Mouse (Mus musculus) layer of hippocampus, adult 9-10 months (tissue): ENCODE data around the gene Cox10.
A peak's percentile ranks its signal among the peaks of the same experiment; 100 is the strongest.

ENCODE experiments used
- DNase-seq: peaks from one replicate; pipeline ENCODE4 v3.0.0; 2022; ENCODE audit warnings: low spot score

The Cox10 gene

GRCm38 (mm10) chr11:63999431-63999830, 79.8 kb downstream of the Cox10 start:
- DNase-seq = no peak

- no peak for DNase-seq
Observed at GRCm38 (mm10) chr11:63991958-63992357, 87.3 kb downstream of the Cox10 start.

DNA sequence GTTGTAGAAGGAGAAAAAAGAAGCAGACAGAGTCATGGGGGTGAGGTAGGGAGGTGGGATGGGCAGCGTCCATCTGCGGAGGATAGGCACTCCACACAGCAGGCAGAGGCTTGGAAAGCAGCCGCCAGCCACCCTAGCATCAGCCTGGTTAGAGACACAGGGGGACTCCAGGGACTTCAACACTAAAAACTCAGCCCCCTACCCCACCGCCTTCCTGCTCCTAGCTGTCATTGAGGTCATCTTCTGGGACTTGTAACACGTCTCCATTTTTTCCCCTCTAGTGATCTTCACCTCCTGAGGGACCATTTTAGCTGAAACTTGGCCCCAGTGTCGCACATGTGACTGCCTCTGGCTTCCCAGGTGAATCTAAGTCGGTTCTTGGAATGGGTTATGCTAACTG, 88.5 kb downstream of the Cox10 start:
- DNase-seq = no peak

GRCm38 (mm10) chr11:63990311-63990710, 89.0 kb downstream of the Cox10 start:
- DNase-seq = no peak

- DNase-seq = peak; percentile 25
Observed at GRCm38 (mm10) chr11:63988991-63989860, 90.0 kb downstream of the Cox10 start.

DNA sequence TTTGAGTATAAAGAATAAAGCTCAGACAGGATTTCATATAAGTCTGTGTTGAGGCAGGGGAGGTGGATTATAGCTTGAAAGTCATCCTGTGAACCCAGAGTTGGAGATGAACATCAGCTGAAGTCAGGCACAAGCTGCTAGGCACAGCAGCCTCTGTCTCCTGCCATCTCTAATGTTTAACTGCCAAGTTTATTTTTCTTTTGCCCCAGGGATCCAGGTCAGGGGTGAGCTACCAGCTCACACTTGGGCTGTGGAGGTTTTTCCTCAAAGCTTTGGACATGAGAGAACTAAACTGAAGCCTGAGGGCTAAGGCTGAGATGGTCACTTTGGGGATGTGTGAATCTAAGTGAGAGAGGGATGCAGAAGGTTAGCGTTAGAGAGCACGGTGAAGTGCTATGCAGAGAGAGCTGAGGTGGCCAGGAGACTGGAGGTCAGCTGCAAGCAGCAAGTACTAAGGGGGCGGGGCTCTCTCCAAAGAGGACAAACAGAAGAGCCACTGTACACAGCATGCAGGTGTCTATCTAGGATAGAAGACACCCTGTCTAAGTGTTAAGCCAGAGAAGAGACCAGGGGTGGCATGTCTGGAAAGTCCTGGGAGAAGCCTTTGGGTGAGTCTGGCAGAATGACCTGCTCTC, 91.1 kb downstream of the Cox10 start:
- DNase-seq = no peak

DNA sequence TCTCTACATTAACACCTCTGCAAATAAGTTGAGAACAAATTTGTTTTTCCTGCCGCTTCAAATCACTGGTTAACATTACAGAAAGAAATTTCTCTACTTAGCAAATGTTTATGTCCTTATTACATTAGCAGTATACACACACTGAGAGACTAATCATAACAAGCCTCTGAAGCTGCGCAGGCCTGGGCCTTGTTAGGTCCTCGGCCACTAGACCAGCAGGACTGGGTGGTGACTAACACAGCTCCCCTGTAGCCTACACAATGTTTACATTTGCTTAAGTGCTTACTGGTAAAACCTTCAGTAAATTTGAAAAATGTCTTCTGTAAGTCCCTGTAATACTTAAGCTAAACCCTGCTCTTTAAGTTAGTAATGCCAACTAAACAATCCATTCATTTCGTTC, 92.6 kb downstream of the Cox10 start:
- no peak for DNase-seq

DNA sequence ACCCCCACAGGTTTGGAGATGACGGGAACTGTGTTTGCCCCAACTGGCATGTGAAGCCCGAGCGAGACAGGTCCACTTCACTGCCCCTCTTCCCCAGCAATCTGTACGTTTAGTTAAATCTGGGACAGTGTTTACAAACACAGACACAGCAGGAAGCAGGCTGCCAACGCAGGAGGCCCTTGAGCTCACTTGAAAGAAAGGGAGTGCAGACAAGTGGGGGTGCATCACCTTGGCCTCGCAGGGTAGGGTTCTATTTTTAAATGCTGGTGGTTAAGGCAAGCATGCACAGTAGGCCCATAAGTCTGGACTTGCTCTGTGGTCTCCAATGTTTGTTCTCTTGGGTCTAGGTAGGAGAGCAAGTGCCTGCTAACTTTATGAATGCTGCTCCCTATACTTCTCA, 93.8 kb downstream of the Cox10 start:
- no peak for DNase-seq

- DNase-seq = no peak
Observed at GRCm38 (mm10) chr11:63984622-63985168, 94.6 kb downstream of the Cox10 start.

GRCm38 (mm10) chr11:63977741-63978140, 101.5 kb downstream of the Cox10 start:
- DNase-seq = no peak

- no peak for DNase-seq
Observed at GRCm38 (mm10) chr11:63976775-63977174, 102.5 kb downstream of the Cox10 start.

DNA sequence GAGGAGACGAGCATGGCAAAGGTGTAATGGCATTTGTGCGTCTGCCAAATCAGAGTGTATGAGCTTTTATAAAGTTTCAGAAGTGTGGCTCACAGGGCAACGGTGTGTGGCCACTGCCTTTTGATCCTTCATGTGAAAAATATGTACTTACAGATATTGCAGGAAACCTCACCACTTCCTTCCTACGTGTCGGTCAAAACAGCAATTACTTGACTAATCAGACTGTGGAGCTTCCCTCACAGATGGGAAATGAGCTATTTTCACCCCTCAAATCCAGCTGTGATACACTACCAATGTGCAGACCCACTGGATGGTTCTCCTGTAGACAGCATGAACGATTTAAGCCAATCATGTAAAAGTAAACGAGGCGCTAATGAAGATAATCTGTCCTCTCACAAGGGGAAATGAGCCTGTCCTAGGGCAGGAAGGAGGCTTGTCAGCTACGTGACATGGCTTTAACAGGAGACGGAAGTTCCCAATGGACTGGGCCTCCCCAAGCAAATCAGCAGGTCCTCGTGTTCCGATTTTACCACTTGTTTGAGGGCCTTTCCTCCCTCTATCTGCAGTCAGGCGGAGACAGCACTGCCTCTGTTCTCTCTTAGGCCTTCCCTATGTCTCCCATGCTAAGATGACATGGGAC, 103.9 kb downstream of the Cox10 start:
- no peak for DNase-seq

DNA sequence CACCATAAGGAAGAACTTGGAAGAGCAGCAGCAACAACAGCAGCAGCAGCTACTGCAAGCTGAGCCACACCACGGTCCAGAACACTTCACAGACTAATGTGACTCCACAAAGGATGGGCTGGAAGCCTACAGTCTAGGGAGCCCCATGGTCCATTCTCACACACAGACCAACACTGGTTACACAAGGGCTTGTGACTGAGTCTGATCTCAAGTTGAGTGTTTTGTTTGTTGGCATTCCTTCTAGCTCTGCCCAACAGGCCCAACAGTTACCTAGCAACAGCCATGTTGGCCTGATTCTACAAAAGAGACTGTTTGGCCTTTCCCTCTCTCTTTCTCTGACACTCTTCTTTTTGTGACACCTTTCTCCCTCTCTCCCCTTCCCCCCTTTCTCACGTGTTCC, 105.3 kb downstream of the Cox10 start:
- DNase-seq = no peak

- no peak for DNase-seq
Observed at GRCm38 (mm10) chr11:63971462-63971861, 107.8 kb downstream of the Cox10 start.

DNA sequence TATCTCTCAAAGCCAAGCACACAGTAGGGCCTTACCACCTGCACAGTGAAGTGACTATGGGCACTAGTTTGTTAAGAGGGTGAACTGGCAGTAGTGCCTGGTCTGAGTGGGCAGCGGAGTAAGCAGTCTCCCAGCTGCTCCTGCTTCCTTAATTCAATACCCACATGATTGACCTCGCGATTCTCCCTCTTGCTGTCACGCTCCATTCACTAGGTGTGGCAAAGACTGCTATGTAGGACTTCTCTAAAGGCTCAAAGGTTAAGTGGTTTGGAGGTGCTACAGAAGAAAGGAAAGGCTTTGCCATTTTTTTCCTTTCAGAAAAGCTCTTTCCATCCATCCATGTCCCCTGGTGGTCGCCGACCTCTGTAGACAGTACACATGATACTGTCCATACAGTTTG, 108.5 kb downstream of the Cox10 start:
- no peak for DNase-seq

GRCm38 (mm10) chr11:63969205-63969910, 109.9 kb downstream of the Cox10 start:
- no peak for DNase-seq

GRCm38 (mm10) chr11:63968388-63969035, 110.8 kb downstream of the Cox10 start:
- no peak for DNase-seq

DNA sequence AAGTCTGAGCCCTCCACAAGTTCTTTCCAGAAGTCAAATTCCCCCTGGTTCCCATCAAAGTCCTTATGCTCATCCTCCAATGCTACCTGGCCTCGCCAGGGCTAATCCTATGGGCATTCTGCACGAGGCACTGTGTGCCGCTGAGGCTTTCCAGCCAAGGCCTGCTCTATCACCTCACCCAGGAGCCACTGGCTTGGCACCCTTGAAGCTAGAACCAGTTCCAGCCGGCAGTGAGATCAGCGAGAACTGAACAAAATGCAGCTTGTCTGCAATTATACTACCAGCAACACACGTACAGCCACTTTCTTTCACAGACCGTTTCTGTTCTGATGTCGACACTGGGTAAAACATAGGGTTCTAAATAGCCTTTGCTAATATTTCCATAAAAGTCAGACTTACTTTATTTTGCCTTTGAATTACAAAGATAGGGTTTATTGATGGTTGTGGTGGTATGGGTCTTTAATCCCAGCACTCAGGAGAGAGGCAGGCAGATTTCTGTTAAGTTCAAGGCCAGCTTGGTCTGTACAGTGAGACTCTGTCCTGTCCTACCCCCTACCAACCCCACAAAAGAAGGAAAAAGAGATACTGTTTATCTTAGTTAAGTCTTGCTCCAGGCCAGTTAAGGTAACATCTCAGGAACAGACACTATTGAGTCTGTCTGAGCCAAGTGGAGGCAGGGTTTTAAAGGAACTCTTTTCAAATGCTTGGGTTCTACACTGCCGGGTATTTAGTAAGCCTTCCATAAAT, 111.5 kb downstream of the Cox10 start:
- no peak for DNase-seq

- no peak for DNase-seq
Observed at GRCm38 (mm10) chr11:63965437-63965836, 113.8 kb downstream of the Cox10 start.

DNA sequence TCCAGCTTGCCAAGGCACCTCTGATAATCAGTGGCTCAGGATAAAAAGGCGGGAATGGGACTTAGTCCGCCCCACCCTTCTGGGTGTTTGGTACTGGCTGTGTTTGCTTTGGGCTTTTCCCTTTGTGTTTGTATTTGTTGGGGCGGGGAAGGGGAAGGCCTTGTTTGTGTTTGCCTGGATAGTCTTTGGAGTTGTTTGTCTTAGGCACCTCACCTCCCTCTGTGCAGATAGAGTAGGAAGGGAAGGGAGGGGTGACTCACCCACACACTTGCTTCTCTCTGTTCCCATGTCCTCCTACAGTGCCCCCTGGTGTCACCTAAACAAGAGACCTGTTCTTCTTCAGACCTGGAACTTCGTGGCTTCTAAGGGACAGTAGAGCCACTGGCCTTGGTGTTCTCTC, 122.1 kb downstream of the Cox10 start:
- no peak for DNase-seq

GRCm38 (mm10) chr11:63956748-63957147, 122.5 kb downstream of the Cox10 start:
- no peak for DNase-seq
